Mouse (Mus musculus) limb, embryonic 15.5 days (tissue): Measurements from ENCODE around the gene Thumpd3. TPM values are rescaled to one million over a fixed set of nuclear protein-coding genes. Genes with fewer than 3 reads are reported as not detected.
A peak's percentile ranks its signal among the peaks of the same experiment; 100 is the strongest.

Source experiments
- ATAC-seq: fragments of 200-750 bp; cut with Nextera tagmentation; 2 replicates; pipeline ENCODE4 v1.8.0; 2017; ENCODE audit warnings: low read depth, moderate TSS enrichment; ENCODE audit not compliant: insufficient number of reproducible peaks, low FRiP score, low TSS enrichment
- H3K27ac ChIP-seq: fragments of 300-500 bp; sonication (generic); 2 replicates; pipeline ENCODE4 v1.5.1; 2015; ENCODE audit warnings: moderate library complexity, mild to moderate bottlenecking, inconsistent platforms
- H3K27me3 ChIP-seq: fragments of 300-500 bp; sonication (generic); 2 replicates; pipeline ENCODE4 v1.6.1; 2015; ENCODE audit warnings: inconsistent platforms
- H3K36me3 ChIP-seq: fragments of 300-500 bp; sonication (generic); 2 replicates; pipeline ENCODE4 v1.6.1; 2015; ENCODE audit warnings: inconsistent platforms
- H3K4me1 ChIP-seq: fragments of 300-500 bp; sonication (generic); 2 replicates; pipeline ENCODE4 v1.6.1; 2015; ENCODE audit warnings: inconsistent platforms
- H3K4me2 ChIP-seq: fragments of 300-500 bp; sonication (generic); 2 replicates; pipeline ENCODE4 v1.6.1; 2015; ENCODE audit warnings: mild to moderate bottlenecking, inconsistent platforms
- H3K4me3 ChIP-seq: fragments of 300-500 bp; sonication (generic); 2 replicates; pipeline ENCODE4 v1.5.1; 2015; ENCODE audit warnings: mild to moderate bottlenecking, inconsistent platforms
- H3K9ac ChIP-seq: fragments of 300-500 bp; sonication (generic); 2 replicates; pipeline ENCODE4 v1.6.1; 2015; ENCODE audit warnings: inconsistent platforms
- H3K9me3 ChIP-seq: fragments of 300-500 bp; sonication (generic); 2 replicates; pipeline ENCODE4 v1.6.1; 2016; ENCODE audit warnings: inconsistent platforms
- WGBS: fragments of 180-500 bp; shearing (Covaris S2); methylation state at CpG from one replicate; pipeline ENCODE4 v1.1.7; 2015; 5-methylcytosine and 5-hydroxymethylcytosine counted together
- polyA plus RNA-seq: library from polyadenylated mRNA; unstranded; fragments of >200 nt; fragmentation: Nextera tagmentation; extraction: Ambion mirVana; gene quantifications from 2 replicates; pipeline ENCODE4 v1.2.1, GENCODE M21; 2015

Gene Thumpd3
- polyA plus RNA-seq, 1 experiment from 2014 or later = 45.1 TPM

GRCm38 (mm10) chr6:113024866-113025265 lies 21.2 kb upstream of the Thumpd3 start:
- no peaks in the 10 kb centered on the region for H3K4me1 ChIP-seq
- no peaks in the 10 kb centered on the region for H3K9me3 ChIP-seq
- H3K36me3 ChIP-seq = no peaks in the 10 kb centered on the region
- ATAC-seq = no peak
- WGBS = 29% methylated on average over 8 of the region's 8 CpGs
- no peak overlapping the region for H3K4me2 ChIP-seq
- no peak overlapping the region for H3K27ac ChIP-seq
- no peak overlapping the region for H3K9ac ChIP-seq
- H3K4me3 ChIP-seq = no peak overlapping the region
- no peaks in the 10 kb centered on the region for H3K27me3 ChIP-seq

DNA sequence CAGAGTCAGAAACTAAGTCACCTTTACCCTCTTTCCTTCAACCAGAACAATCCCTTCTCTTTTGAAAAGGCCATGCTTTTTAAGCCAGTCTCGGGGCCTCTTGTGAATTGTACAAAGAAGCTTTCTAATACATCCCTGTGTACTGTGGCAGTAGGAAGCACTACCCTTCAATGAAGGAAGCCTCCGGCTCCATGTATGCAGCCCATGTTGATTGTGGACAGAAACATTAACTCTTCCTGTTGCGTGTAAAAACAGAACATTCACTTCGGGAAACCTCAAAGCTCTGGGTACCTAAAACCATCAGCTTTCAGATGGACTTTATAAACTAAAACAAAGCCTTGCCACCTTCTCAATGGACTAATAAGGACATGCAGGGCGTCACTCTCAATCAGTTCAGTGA lies 20.3 kb upstream of the Thumpd3 start:
- no peaks in the 10 kb centered on the region for H3K27me3 ChIP-seq
- H3K4me1 ChIP-seq = no peaks in the 10 kb centered on the region
- H3K4me2 ChIP-seq = no peak overlapping the region
- H3K36me3 ChIP-seq = no peaks in the 10 kb centered on the region
- no peak for ATAC-seq
- H3K9me3 ChIP-seq = no peaks in the 10 kb centered on the region
- no peak overlapping the region for H3K4me3 ChIP-seq
- 85% methylated on average over 5 of the region's 5 CpGs for WGBS
- no peak overlapping the region for H3K27ac ChIP-seq
- no peak overlapping the region for H3K9ac ChIP-seq

GRCm38 (mm10) chr6:113027446-113027845 lies 18.6 kb upstream of the Thumpd3 start:
- Histone ChIP-seq H3K4me2 (no peak overlapping the region), H3K4me1 (no peaks in the 10 kb centered on the region), H3K27me3 (no peaks in the 10 kb centered on the region), H3K9ac (no peak overlapping the region), H3K9me3 (no peaks in the 10 kb centered on the region), H3K27ac (no peak overlapping the region), H3K36me3 (no peaks in the 10 kb centered on the region), H3K4me3 (no peak overlapping the region)
- 53% methylated on average over 2 of the region's 2 CpGs for WGBS
- ATAC-seq = no peak

GRCm38 (mm10) chr6:113029006-113029405 lies 17.0 kb upstream of the Thumpd3 start:
- no peaks in the 10 kb centered on the region for H3K36me3 ChIP-seq
- H3K9me3 ChIP-seq = no peaks in the 10 kb centered on the region
- H3K27ac ChIP-seq = no peak overlapping the region
- no peaks in the 10 kb centered on the region for H3K4me1 ChIP-seq
- no peak for ATAC-seq
- WGBS = 68% methylated on average over 3 of the region's 3 CpGs
- no peak overlapping the region for H3K4me2 ChIP-seq
- no peak overlapping the region for H3K9ac ChIP-seq
- H3K27me3 ChIP-seq = no peaks in the 10 kb centered on the region
- no peak overlapping the region for H3K4me3 ChIP-seq

GRCm38 (mm10) chr6:113030553-113030952 lies 15.5 kb upstream of the Thumpd3 start:
- Histone ChIP-seq H3K27me3 (no peaks in the 10 kb centered on the region), H3K36me3 (no peaks in the 10 kb centered on the region), H3K4me1 (no peaks in the 10 kb centered on the region), H3K4me3 (no peak overlapping the region), H3K27ac (no peak overlapping the region), H3K4me2 (no peak overlapping the region), H3K9ac (no peak overlapping the region), H3K9me3 (no peaks in the 10 kb centered on the region)
- whole genome bisulfite sequencing = 72% methylated on average over 3 of the region's 3 CpGs
- ATAC-seq = no peak

GRCm38 (mm10) chr6:113030970-113031660 lies 14.9 kb upstream of the Thumpd3 start:
- Histone ChIP-seq H3K9ac (no peak overlapping the region), H3K36me3 (no peaks in the 10 kb centered on the region), H3K4me2 (no peak overlapping the region), H3K4me3 (no peak overlapping the region), H3K27me3 (no peaks in the 10 kb centered on the region), H3K27ac (no peak overlapping the region), H3K9me3 (no peaks in the 10 kb centered on the region), H3K4me1 (no peaks in the 10 kb centered on the region)
- no peak for ATAC-seq
- WGBS = 61% methylated on average over 10 of the region's 10 CpGs

GRCm38 (mm10) chr6:113032121-113032520 lies 13.9 kb upstream of the Thumpd3 start:
- no peak for ATAC-seq
- Histone ChIP-seq H3K9me3 (no peaks in the 10 kb centered on the region), H3K4me1 (no peaks in the 10 kb centered on the region), H3K27me3 (no peaks in the 10 kb centered on the region), H3K9ac (no peak overlapping the region), H3K4me3 (no peak overlapping the region), H3K4me2 (no peak overlapping the region), H3K36me3 (no peaks in the 10 kb centered on the region), H3K27ac (no peak overlapping the region)
- 70% methylated on average over 3 of the region's 3 CpGs for WGBS

DNA sequence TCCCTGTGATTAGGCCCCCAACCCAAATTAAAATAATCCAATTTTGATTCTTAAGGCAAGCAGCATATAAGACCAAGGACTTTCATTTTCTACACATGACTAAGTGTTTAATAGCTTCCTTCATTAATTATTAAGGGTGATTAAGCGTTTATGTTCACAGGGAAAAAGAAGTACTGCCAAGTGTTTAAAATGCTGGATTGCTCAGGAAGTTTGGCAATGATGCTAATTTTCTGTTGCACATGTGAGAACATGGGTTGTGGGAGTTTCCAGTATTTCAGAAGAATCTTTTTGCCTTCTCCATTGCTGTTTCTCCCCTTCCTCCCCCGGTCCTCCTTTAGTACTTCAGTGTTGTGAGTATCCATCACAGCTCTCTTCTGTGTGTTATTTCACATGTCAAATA lies 12.8 kb upstream of the Thumpd3 start:
- Histone ChIP-seq H3K27me3 (no peaks in the 10 kb centered on the region), H3K27ac (no peak overlapping the region), H3K9me3 (no peaks in the 10 kb centered on the region), H3K4me1 (peaks cover 3% of the 10 kb centered on the region; the same call in 1 of the 2 replicates), H3K4me2 (no peak overlapping the region), H3K36me3 (no peaks in the 10 kb centered on the region), H3K4me3 (no peak overlapping the region), H3K9ac (no peak overlapping the region)
- 79% methylated on average over 2 of the region's 2 CpGs for WGBS
- ATAC-seq = no peak

DNA sequence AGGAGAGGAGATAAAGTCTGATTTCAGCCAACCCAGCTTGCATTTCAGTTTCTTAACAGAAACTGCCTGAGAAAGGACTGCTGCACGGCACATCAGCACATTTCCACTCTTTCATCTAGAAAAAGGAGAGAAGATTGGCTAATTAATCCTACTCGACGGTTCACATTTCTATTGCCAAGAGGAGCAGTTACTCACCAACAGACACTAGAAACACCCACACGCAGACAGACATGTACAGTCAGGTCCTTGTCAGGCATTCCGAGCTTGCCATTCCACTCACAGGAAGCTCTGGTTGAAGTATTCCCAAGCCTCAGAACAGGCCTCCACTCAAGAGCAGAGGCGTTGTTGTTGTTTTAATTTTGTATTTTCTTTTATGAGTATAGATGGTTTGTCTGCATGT lies 11.6 kb upstream of the Thumpd3 start:
- WGBS = 74% methylated on average over 6 of the region's 6 CpGs
- H3K27ac ChIP-seq = no peak overlapping the region
- H3K4me3 ChIP-seq = no peak overlapping the region
- no peaks in the 10 kb centered on the region for H3K36me3 ChIP-seq
- peaks cover 7% of the 10 kb centered on the region; the same call in 1 of the 2 replicates for H3K4me1 ChIP-seq
- ATAC-seq = no peak
- H3K9me3 ChIP-seq = no peaks in the 10 kb centered on the region
- H3K9ac ChIP-seq = no peak overlapping the region
- no peaks in the 10 kb centered on the region for H3K27me3 ChIP-seq
- no peak overlapping the region for H3K4me2 ChIP-seq

GRCm38 (mm10) chr6:113036463-113037175 lies 9.4 kb upstream of the Thumpd3 start:
- no peaks in the 10 kb centered on the region for H3K9me3 ChIP-seq
- no peak for ATAC-seq
- peaks cover 7% of the 10 kb centered on the region; the same call in 1 of the 2 replicates for H3K4me1 ChIP-seq
- WGBS = 68% methylated on average over 4 of the region's 4 CpGs
- H3K4me2 ChIP-seq = no peak overlapping the region
- no peak overlapping the region for H3K4me3 ChIP-seq
- no peaks in the 10 kb centered on the region for H3K27me3 ChIP-seq
- no peak overlapping the region for H3K9ac ChIP-seq
- no peaks in the 10 kb centered on the region for H3K36me3 ChIP-seq
- no peak overlapping the region for H3K27ac ChIP-seq

DNA sequence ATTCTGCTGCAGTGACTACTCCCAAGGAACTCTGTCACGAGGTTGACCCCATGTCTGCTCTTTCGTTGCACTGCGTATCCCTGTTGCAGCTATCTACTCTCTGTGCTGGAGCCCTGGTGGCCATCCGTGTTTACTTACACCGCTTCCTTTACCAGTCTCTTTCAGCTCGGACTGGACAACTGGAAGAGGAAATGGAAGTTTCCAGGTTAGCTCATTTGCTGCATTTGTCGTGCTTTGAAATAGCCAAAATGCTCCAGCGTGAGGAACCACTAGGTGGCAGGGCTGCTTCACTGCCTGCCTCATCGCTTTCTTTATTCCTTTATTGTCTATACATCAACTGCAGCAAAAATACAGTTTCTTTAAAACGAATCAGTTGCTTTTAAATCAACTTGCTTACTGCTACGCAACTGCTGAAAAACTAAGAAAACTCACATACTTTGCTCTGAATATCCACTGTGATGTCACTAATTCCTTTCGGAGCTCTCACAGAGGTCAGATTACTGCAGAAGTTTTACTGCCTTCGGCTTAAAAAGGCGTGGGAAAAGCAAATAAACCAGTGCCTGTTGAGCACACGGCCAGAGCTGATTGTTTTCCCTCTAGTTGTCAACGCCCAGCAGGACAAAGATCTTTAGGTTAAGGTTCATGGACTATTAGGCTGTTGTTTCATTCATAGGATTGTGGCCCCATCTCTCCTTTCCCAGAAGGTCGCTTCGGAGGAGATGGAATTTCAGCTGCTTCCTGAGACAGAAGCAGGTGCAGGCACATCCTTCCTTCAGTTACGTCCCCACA lies 7.9 kb upstream of the Thumpd3 start:
- 7% methylated on average over 19 of the region's 19 CpGs for WGBS
- Histone ChIP-seq H3K27me3 (no peaks in the 10 kb centered on the region), H3K4me2 (peak overlapping the region; percentile 41), H3K4me1 (peaks cover 7% of the 10 kb centered on the region; the same call in 1 of the 2 replicates), H3K9ac (no peak overlapping the region), H3K36me3 (no peaks in the 10 kb centered on the region), H3K27ac (peak overlapping the region; percentile 51; the same call in 1 of the 2 replicates), H3K4me3 (peak overlapping the region; percentile 15), H3K9me3 (no peaks in the 10 kb centered on the region)
- no peak for ATAC-seq

DNA sequence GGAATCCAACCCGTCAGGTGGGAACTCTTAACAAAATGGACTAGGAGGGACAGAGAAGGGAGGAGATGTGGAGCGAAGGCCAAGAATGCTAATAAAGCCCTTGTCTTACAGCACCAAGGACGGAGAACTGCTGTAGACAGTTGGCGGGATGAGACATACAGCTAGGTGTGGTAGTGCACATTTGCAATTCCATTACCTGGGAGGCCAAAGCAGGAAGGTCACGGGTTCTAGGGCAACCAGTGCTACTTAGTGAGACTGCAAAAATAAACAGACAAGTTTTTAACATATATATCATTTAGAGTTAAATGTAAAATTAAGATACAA lies 7.3 kb upstream of the Thumpd3 start:
- no peaks in the 10 kb centered on the region for H3K9me3 ChIP-seq
- H3K27ac ChIP-seq = peak overlapping the region; percentile 51; the same call in 1 of the 2 replicates
- H3K4me3 ChIP-seq = peak overlapping the region; percentile 15; the same call in 1 of the 2 replicates
- no peak for ATAC-seq
- peaks cover 7% of the 10 kb centered on the region; the same call in 1 of the 2 replicates for H3K4me1 ChIP-seq
- no peak overlapping the region for H3K9ac ChIP-seq
- peak overlapping the region; percentile 41; the same call in 1 of the 2 replicates for H3K4me2 ChIP-seq
- H3K36me3 ChIP-seq = no peaks in the 10 kb centered on the region
- no peaks in the 10 kb centered on the region for H3K27me3 ChIP-seq
- WGBS = 40% methylated on average over 5 of the region's 5 CpGs
